Mouse (Mus musculus): ENCODE measurements around the gene Trim62. TPM values are rescaled to one million over a fixed set of nuclear protein-coding genes. Genes with fewer than 3 reads are reported as not detected.
A peak's percentile ranks its signal among the peaks of the same experiment; 100 is the strongest.

The Trim62 gene
- total RNA-seq, 2 experiments from 2014 or later: 4.5 to 8.8 TPM

- peak in 1 of 2 experiments; percentile 39 for DNase-seq (ENCODE audit: low spot score in 2 of 2)
Measured at GRCm38 (mm10) chr4:128957155-128957911, 74.0 kb downstream of the Trim62 start.

- DNase-seq (ENCODE audit: low spot score in 2 of 2): no peak
Measured at GRCm38 (mm10) chr4:128958156-128958555, 74.8 kb downstream of the Trim62 start.

GRCm38 (mm10) chr4:128958849-128959248, 75.5 kb downstream of the Trim62 start:
- DNase-seq (ENCODE audit: low spot score in 2 of 2): no peak

DNA sequence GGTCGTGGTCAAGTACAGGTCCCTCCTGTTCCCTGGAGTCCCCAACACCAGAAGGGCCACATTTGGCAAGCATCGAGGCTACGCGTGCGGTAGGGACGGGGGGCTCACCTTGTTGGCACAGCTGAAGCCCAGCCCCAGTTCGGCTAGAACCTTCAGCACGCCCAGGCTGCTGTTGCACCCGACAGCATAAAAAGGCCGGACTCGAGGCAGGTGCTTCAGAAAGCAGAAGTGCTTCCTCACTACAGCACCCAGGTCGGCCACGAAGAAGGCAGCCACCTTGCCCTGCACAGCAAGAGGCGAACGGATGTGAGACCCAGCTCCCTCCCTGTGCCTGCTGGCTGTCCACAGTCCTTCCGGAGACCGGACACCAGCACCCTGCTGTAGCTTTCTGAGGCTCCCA, 76.3 kb downstream of the Trim62 start:
- no peak for DNase-seq (ENCODE audit: low spot score in 2 of 2)

Other genes with a start within 250 kb of the Trim62 start
- 10 to 100 TPM; 69.8 to 88.5 TPM for gene Phc2, start 228.9 kb upstream of the Trim62 start, total RNA-seq (2021)
- gene A3galt2, start 128.2 kb upstream of the Trim62 start, total RNA-seq (2021): under 1 TPM; 0.17 to 0.42 TPM
- gene Zfp362, start 77.5 kb upstream of the Trim62 start, total RNA-seq (2021): 10 to 100 TPM; 16.0 to 17.5 TPM
- gene Azin2, start 78.9 kb downstream of the Trim62 start, total RNA-seq (2021): 10 to 100 TPM; 62.3 to 69.7 TPM
- 100 to 1,000 TPM; 111 to 164 TPM for gene Ak2, start 108.4 kb downstream of the Trim62 start, total RNA-seq (2021)
- 10 to 100 TPM; 28.6 to 41.3 TPM for gene Rnf19b, start 174.7 kb downstream of the Trim62 start, total RNA-seq (2021)
- gene Tmem54, start 222.0 kb downstream of the Trim62 start, total RNA-seq (2021): not detected
- 1 to 10 TPM; 2.1 to 3.1 TPM for gene Hpca, start 238.5 kb downstream of the Trim62 start, total RNA-seq (2021)

Measured in adrenal gland, adult 18-20 months (tissue).